In genomic region chr1:134495216-134495539, GRCm38 (mm10) we compare ENCODE assay signal across 9 mouse cellular contexts. TPM values are rescaled to one million over a fixed set of nuclear protein-coding genes. Genes with fewer than 3 reads are reported as not detected.
A peak's percentile ranks its signal among the peaks of the same experiment; 100 is the strongest.
DNase-seq lines count a peak whose midpoint lies in the region; ATAC-seq and TF ChIP-seq lines count a peak whose summit lies in the region.
"Had no signal": no experiment of that assay in that cellular context is flagged by ENCODE, and none has a peak within 500 bp of the region (broad histone marks: within the 10 kb centered on the region; RNA-seq: fewer than 3 reads in every experiment).

No protein-coding gene starts in this region.

- peak overlapping the region; percentile 92; the same call in 1 of the 2 replicates for H3K27ac ChIP-seq in kidney, postnatal 0 days
- H3K27ac ChIP-seq in brown adipose tissue, adult 24 weeks (replicated peaks; ENCODE audit: low read depth, low read length): peak overlapping the region; percentile 84
- H3K27ac ChIP-seq in hindbrain, postnatal 0 days: peak overlapping the region; percentile 92

- TF ChIP-seq CTCF in kidney, postnatal 0 days (IDR thresholded peaks at IDR 0.05; ENCODE audit: low read depth): no peak
- no peak for TF ChIP-seq CTCF in hindbrain, postnatal 0 days (IDR thresholded peaks at IDR 0.05; ENCODE audit: low read depth)

- no peak for TF ChIP-seq POLR2A in myocyte (IDR thresholded peaks at IDR 0.05; ENCODE audit: insufficient read length, low read depth)

- peaks cover 10% of the 10 kb centered on the region for H3K4me1 ChIP-seq in kidney, postnatal 0 days (replicated peaks; ENCODE audit: insufficient read depth, low read length)
- peaks cover 10% of the 10 kb centered on the region; the same call in 1 of the 2 replicates for H3K4me1 ChIP-seq in brown adipose tissue, adult 24 weeks (ENCODE audit: control insufficient read depth, insufficient read depth, insufficient read length, low read length)
- no peaks in the 10 kb centered on the region for H3K4me1 ChIP-seq in hindbrain, postnatal 0 days (ENCODE audit: insufficient read depth, low read length)

- no peak for ATAC-seq in kidney, postnatal 0 days (replicated peaks; ENCODE audit: low FRiP score, low read depth)
- ATAC-seq in hindbrain, postnatal 0 days: no peak

- H3ac ChIP-seq in myocyte (ENCODE audit: control insufficient read depth, insufficient read length): peak overlapping the region; percentile 40

- WGBS in kidney, postnatal 0 days: 18% methylated on average over 5 of the region's 5 CpGs
- WGBS in hindbrain, postnatal 0 days: 18% methylated on average over 5 of the region's 5 CpGs

- H3K79me2 ChIP-seq in myocyte (ENCODE audit: control insufficient read depth, insufficient read depth): peaks cover 24% of the 10 kb centered on the region

- H3K9ac ChIP-seq in kidney, postnatal 0 days (ENCODE audit: low read depth, low read length): peak overlapping the region; percentile 72
- peak overlapping the region; percentile 75 for H3K9ac ChIP-seq in hindbrain, postnatal 0 days (replicated peaks; ENCODE audit: low read length)

- H3K9me3 ChIP-seq in kidney, postnatal 0 days (replicated peaks; ENCODE audit: low read length): no peaks in the 10 kb centered on the region
- H3K9me3 ChIP-seq in hindbrain, postnatal 0 days (ENCODE audit: low read length): no peaks in the 10 kb centered on the region

- peaks cover 6% of the 10 kb centered on the region; the same call in 1 of the 2 replicates for H3K36me3 ChIP-seq in kidney, postnatal 0 days (ENCODE audit: insufficient read depth, low read length)
- peaks cover 2% of the 10 kb centered on the region; the same call in 1 of the 2 replicates for H3K36me3 ChIP-seq in hindbrain, postnatal 0 days (ENCODE audit: insufficient read depth, low read length)
- peaks cover 5% of the 10 kb centered on the region for H3K36me3 ChIP-seq in myocyte (ENCODE audit: control insufficient read depth, insufficient read depth)

- DNase-seq in kidney, postnatal 0 days (ENCODE audit: low spot score): no peak
- no peak for DNase-seq in kidney, postnatal 25 days
- DNase-seq in hindbrain, postnatal 0 days (ENCODE audit: low spot score): no peak
- no peak for DNase-seq in adrenal gland, postnatal 36 days
- DNase-seq in spleen, postnatal 10 days (ENCODE audit: low spot score in 2 of 2): no peak
- DNase-seq in cerebellum, adult 11 months: no peak
- DNase-seq: kidney, postnatal 14 days had no signal

- H3K4me2 ChIP-seq in kidney, postnatal 0 days (ENCODE audit: low read length): peak overlapping the region; percentile 68
- H3K4me2 ChIP-seq in hindbrain, postnatal 0 days (ENCODE audit: low read depth, low read length): peak overlapping the region; percentile 73
- H3K4me2 ChIP-seq in myocyte (ENCODE audit: low read depth): peak overlapping the region; percentile 95

- no peaks in the 10 kb centered on the region for H3K27me3 ChIP-seq in kidney, postnatal 0 days (ENCODE audit: insufficient read depth, low read length)
- no peaks in the 10 kb centered on the region for H3K27me3 ChIP-seq in hindbrain, postnatal 0 days (ENCODE audit: insufficient read depth, low read length)
- H3K27me3 ChIP-seq in myocyte (ENCODE audit: control insufficient read depth, insufficient read depth, insufficient read length): no peaks in the 10 kb centered on the region

- peak overlapping the region; percentile 76 for H3K4me3 ChIP-seq in kidney, postnatal 0 days (replicated peaks; ENCODE audit: low read depth, low read length)
- peak overlapping the region; percentile 77 for H3K4me3 ChIP-seq in brown adipose tissue, adult 24 weeks (ENCODE audit: insufficient read depth, low read depth, low read length)
- H3K4me3 ChIP-seq in hindbrain, postnatal 0 days (ENCODE audit: low read length): peak overlapping the region; percentile 80
- H3K4me3 ChIP-seq in myocyte: peak overlapping the region; percentile 72

TF ChIP-seq in myocyte, 11 proteins besides CTCF, POLR2A, EP300 and RAD21:
- TF ChIP-seq TCF12 (IDR thresholded peaks at IDR 0.05; ENCODE audit: insufficient read depth, poor library complexity, severe bottlenecking) (no peak), POLR2AphosphoS2 (IDR thresholded peaks at IDR 0.05; ENCODE audit: insufficient read length, low read depth) (no peak), MYOD1 (IDR thresholded peaks at IDR 0.05; ENCODE audit: control insufficient read depth in 1 of 3, insufficient read length in 2 of 3, low read depth in 2 of 3) (no peak), MAX (IDR thresholded peaks at IDR 0.05; ENCODE audit: low read depth) (no peak), SRF (IDR thresholded peaks at IDR 0.05; ENCODE audit: control insufficient read depth, insufficient read length, low read depth) (no peak), MYOG (IDR thresholded peaks at IDR 0.05; ENCODE audit: control insufficient read depth in 1 of 3, insufficient read depth in 1 of 3, insufficient read length in 2 of 3, low read depth in 2 of 3) (no peak), USF1 (IDR thresholded peaks at IDR 0.05; ENCODE audit: low read depth) (no peak), E2F4 (IDR thresholded peaks at IDR 0.05; ENCODE audit: insufficient read depth) (no peak), TCF3 (IDR thresholded peaks at IDR 0.05; ENCODE audit: insufficient read length, low read depth) (no peak), CEBPB (IDR thresholded peaks at IDR 0.05; ENCODE audit: insufficient read depth, poor library complexity, severe bottlenecking) (no peak), REST (IDR thresholded peaks at IDR 0.05; ENCODE audit: insufficient read depth, insufficient read length) (no peak)

RNA-seq across cellular contexts. Expression of gene Rabif, which starts 0.7 kb away (rescaled TPM):
- 33.8 and 38.7 TPM in 2 replicates for polyA plus RNA-seq in kidney, postnatal 0 days (2015; fragmentation: Nextera tagmentation; extraction: Ambion mirVana)
- polyA plus RNA-seq in brown adipose tissue, adult 24 weeks (2012; ENCODE audit: insufficient read depth, insufficient read length, missing spikeins): 24.7 and 25.4 TPM in 2 replicates
- total RNA-seq in hindbrain, postnatal 0 days (2014; rRNA removed): 32.8 and 37.6 TPM in 2 replicates
- polyA plus RNA-seq in hindbrain, postnatal 0 days (2015; fragmentation: Nextera tagmentation; extraction: Ambion mirVana): 68.6 and 69.2 TPM in 2 replicates
- 13.4 TPM for polyA plus RNA-seq in myocyte (2012; fragmentation: generic; extraction: Trizol)
- total RNA-seq in adrenal gland, postnatal 36 days (2021): 10 to 100 TPM; 27.6 to 37.3 TPM

RNA-seq across cellular contexts. Expression of gene Klhl12, which starts 39.8 kb away (rescaled TPM):
- 17.8 and 21.2 TPM in 2 replicates for polyA plus RNA-seq in kidney, postnatal 0 days (2015; fragmentation: Nextera tagmentation; extraction: Ambion mirVana)
- polyA plus RNA-seq in brown adipose tissue, adult 24 weeks (2012; ENCODE audit: insufficient read depth, insufficient read length, missing spikeins): 7.0 and 9.9 TPM in 2 replicates
- total RNA-seq in hindbrain, postnatal 0 days (2014; rRNA removed): 25.6 and 28.5 TPM in 2 replicates
- polyA plus RNA-seq in hindbrain, postnatal 0 days (2015; fragmentation: Nextera tagmentation; extraction: Ambion mirVana): 35.1 and 36.9 TPM in 2 replicates
- 11.3 TPM for polyA plus RNA-seq in myocyte (2012; fragmentation: generic; extraction: Trizol)
- 10 to 100 TPM; 21.5 to 22.9 TPM for total RNA-seq in adrenal gland, postnatal 36 days (2021)

RNA-seq across cellular contexts. Expression of gene Mgat4e, which starts 54.3 kb away (rescaled TPM):
- polyA plus RNA-seq in kidney, postnatal 0 days (2015; fragmentation: Nextera tagmentation; extraction: Ambion mirVana): not detected in 2 replicates
- not detected in 2 replicates for polyA plus RNA-seq in brown adipose tissue, adult 24 weeks (2012; ENCODE audit: insufficient read depth, insufficient read length, missing spikeins)
- total RNA-seq in hindbrain, postnatal 0 days (2014; rRNA removed): 0.18 TPM in 1 of 2 replicates, not detected in the other
- not detected in 2 replicates for polyA plus RNA-seq in hindbrain, postnatal 0 days (2015; fragmentation: Nextera tagmentation; extraction: Ambion mirVana)
- not detected for polyA plus RNA-seq in myocyte (2012; fragmentation: generic; extraction: Trizol)
- total RNA-seq in adrenal gland, postnatal 36 days (2021): not detected
